Mouse (Mus musculus) mouse embryonic stem cell (cell line): ENCODE results near the gene Fahd2a.

Experiments
- in situ Hi-C, 2 experiments: fragments of 300-500 bp; cut with MboI; formaldehyde crosslinking; loops; 1 replicate in 1 of 2; 3 replicates in 1 of 2; pipeline ENCODE4 v1.14.3; 2019 to 2020; ENCODE audit warnings: low sequenced_read_pairs in 2 of 2, low pct_unique_long_range_greater_than_20kb in 1 of 2, mixed read lengths in 1 of 2; ENCODE audit not compliant: unreplicated experiment in 1 of 2

Fahd2a gene

GRCm38 (mm10) chr2:127435554-127435953, 8.8 kb downstream of the Fahd2a start:
- in situ Hi-C loops, result no loop called here

- in situ Hi-C loops, result no loop called here
These were observed 9.2 kb downstream of the Fahd2a start for GRCm38 (mm10) chr2:127435135-127435534.

GRCm38 (mm10) chr2:127433487-127434295, 10.7 kb downstream of the Fahd2a start:
- in situ Hi-C loops, result no loop called here

GRCm38 (mm10) chr2:127430238-127430637, 14.1 kb downstream of the Fahd2a start:
- in situ Hi-C loops, result no loop called here

- in situ Hi-C loops, result no loop called here
These were observed 19.4 kb downstream of the Fahd2a start, which contains the start of gene Gpat2 for GRCm38 (mm10) chr2:127424977-127425376. TSS of gene Gpat2 (plus strand) at chr2:127425199.

GRCm38 (mm10) chr2:127418266-127418970, 25.9 kb downstream of the Fahd2a start:
- in situ Hi-C loops, result no loop called here

GRCm38 (mm10) chr2:127416706-127417105, 27.7 kb downstream of the Fahd2a start:
- in situ Hi-C loops, result no loop called here

GRCm38 (mm10) chr2:127415806-127416205, 28.6 kb downstream of the Fahd2a start:
- in situ Hi-C loops, result no loop called here

- in situ Hi-C loops, result no loop called here
These were observed 33.2 kb downstream of the Fahd2a start for GRCm38 (mm10) chr2:127411126-127411525.

- in situ Hi-C loops, result no loop called here
These were observed 45.6 kb downstream of the Fahd2a start for GRCm38 (mm10) chr2:127398738-127399137.

GRCm38 (mm10) chr2:127394606-127395161, 49.7 kb downstream of the Fahd2a start:
- in situ Hi-C loops, result no loop called here

- in situ Hi-C loops, result no loop called here
These were observed 53.0 kb downstream of the Fahd2a start for GRCm38 (mm10) chr2:127391323-127391722.

- in situ Hi-C loops, result no loop called here
These were observed 53.5 kb downstream of the Fahd2a start for GRCm38 (mm10) chr2:127390846-127391245.

- in situ Hi-C loops, result no loop called here
These were observed 54.0 kb downstream of the Fahd2a start for GRCm38 (mm10) chr2:127390352-127390751.

- in situ Hi-C loops, result no loop called here
These were observed 56.8 kb downstream of the Fahd2a start for GRCm38 (mm10) chr2:127387521-127387920.
